Mouse (Mus musculus) cerebral cortex, adult 2 months (tissue): ENCODE measurements around the gene Gm6502.

Experiments used
- WGBS: fragments of 180-500 bp; shearing (Covaris S2); methylation state at CpG from one replicate; pipeline ENCODE4 v1.1.7; 2018; 5-methylcytosine and 5-hydroxymethylcytosine counted together

Gene Gm6502

GRCm38 (mm10) chr5:94314135-94314534 lies at the start of gene Gm6502:
Gene Gm6502, plus strand, starts transcription at chr5:94314435.
- no CpG with 5 or more reads among the region's 2 CpGs for WGBS

GRCm38 (mm10) chr5:94306696-94307095 lies 7.5 kb upstream of the Gm6502 start, which contains the start of gene A430089I19Rik:
Gene A430089I19Rik, minus strand, starts transcription at chr5:94306796.
- WGBS, result 91% methylated on average over 1 of the region's 1 CpGs

GRCm38 (mm10) chr5:94339449-94339848 lies 25.2 kb downstream of the Gm6502 start, which contains the start of gene AA792892:
Gene AA792892, plus strand, starts transcription at chr5:94339749.
- no CpG with 5 or more reads among the region's 2 CpGs for WGBS
